17 mouse cellular contexts compared by ENCODE assay signal in the genomic region with DNA sequence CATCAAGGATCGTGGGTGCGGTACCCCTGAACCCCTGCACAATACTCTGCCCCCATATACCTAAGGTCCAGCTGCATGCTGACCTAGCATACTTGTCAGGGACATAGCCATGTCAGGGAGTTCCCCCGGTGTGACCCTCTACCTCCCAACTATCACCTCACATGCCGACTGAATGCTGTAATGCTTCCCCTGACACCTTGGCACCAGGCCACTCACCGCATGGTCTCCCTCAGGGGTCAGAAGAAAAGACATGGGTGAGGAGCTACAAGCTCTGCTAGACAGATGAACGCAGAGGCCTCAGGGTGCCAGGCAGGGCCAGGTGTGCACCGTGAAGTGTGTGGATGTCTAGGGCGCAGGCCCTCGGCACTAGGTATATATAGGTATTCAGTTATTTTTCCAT. TPM values are rescaled to one million over a fixed set of nuclear protein-coding genes. Genes with fewer than 3 reads are reported as not detected.
DNase-seq lines count a peak whose midpoint lies in the region; ATAC-seq lines count a peak whose summit lies in the region.
"Had no signal": no experiment of that assay in that cellular context is flagged by ENCODE, and none has a peak within 500 bp of the region (broad histone marks: within the 10 kb centered on the region; RNA-seq: fewer than 3 reads in every experiment).

No protein-coding gene starts in this region.

- intact Hi-C loops in left cerebral cortex, postnatal 10 days (cut with DNase I), result no loop called here

- H3K9me3 ChIP-seq in heart, embryonic 16.5 days (replicated peaks; ENCODE audit: control insufficient read depth, low read length), result 0 out of 2 replicates have a peak, but pooled peaks cover 2% of the 10 kb centered on the region
- no peaks in the 10 kb centered on the region for H3K9me3 ChIP-seq in kidney, embryonic 14.5 days (ENCODE audit: control insufficient read depth, low read length)
- H3K9me3 ChIP-seq: forebrain, embryonic 15.5 days; hindbrain, embryonic 10.5 days; limb, embryonic 12.5 days; lung, embryonic 15.5 days had no signal

- H3K27me3 ChIP-seq in heart, embryonic 16.5 days (ENCODE audit: control insufficient read depth, insufficient read depth, low read length), result no peaks in the 10 kb centered on the region
- H3K27me3 ChIP-seq in kidney, embryonic 14.5 days (ENCODE audit: control insufficient read depth, insufficient read depth, low read length), result no peaks in the 10 kb centered on the region
- H3K27me3 ChIP-seq: forebrain, embryonic 15.5 days; limb, embryonic 12.5 days; lung, embryonic 15.5 days had no signal

- H3K4me1 ChIP-seq in heart, embryonic 16.5 days (ENCODE audit: control insufficient read depth, insufficient read depth, low read length), result peaks cover 23% of the 10 kb centered on the region
- H3K4me1 ChIP-seq in kidney, embryonic 14.5 days (ENCODE audit: control insufficient read depth, insufficient read depth, low read length), result peaks cover 31% of the 10 kb centered on the region
- H3K4me1 ChIP-seq: forebrain, embryonic 15.5 days had no signal

- no peak overlapping the region for H3K9ac ChIP-seq in heart, embryonic 16.5 days (ENCODE audit: low read length)
- no peak overlapping the region for H3K9ac ChIP-seq in kidney, embryonic 14.5 days (ENCODE audit: low read depth, low read length)
- H3K9ac ChIP-seq: forebrain, embryonic 15.5 days; limb, embryonic 12.5 days; lung, embryonic 15.5 days had no signal

- no peaks in the 10 kb centered on the region for H3K36me3 ChIP-seq in heart, embryonic 16.5 days (ENCODE audit: control insufficient read depth, insufficient read depth)
- H3K36me3 ChIP-seq in kidney, embryonic 14.5 days (ENCODE audit: control insufficient read depth, insufficient read depth, low read length), result no peaks in the 10 kb centered on the region
- H3K36me3 ChIP-seq: forebrain, embryonic 15.5 days; limb, embryonic 12.5 days; lung, embryonic 15.5 days had no signal

- no peak overlapping the region for H3K27ac ChIP-seq in heart, embryonic 16.5 days (ENCODE audit: low read length)
- H3K27ac ChIP-seq in kidney, embryonic 14.5 days (ENCODE audit: low read depth, low read length), result peak overlapping the region; percentile 57; the same call in 1 of the 2 replicates
- H3K27ac ChIP-seq: forebrain, embryonic 15.5 days; hindbrain, postnatal 0 days; limb, embryonic 12.5 days; lung, embryonic 15.5 days had no signal

- H3K4me3 ChIP-seq in heart, embryonic 16.5 days (ENCODE audit: low read length), result no peak overlapping the region
- no peak overlapping the region for H3K4me3 ChIP-seq in kidney, embryonic 14.5 days (ENCODE audit: low read length)
- H3K4me3 ChIP-seq: forebrain, embryonic 15.5 days; hindbrain, embryonic 10.5 days; limb, embryonic 12.5 days; lung, embryonic 15.5 days had no signal

- H3K4me2 ChIP-seq in heart, embryonic 16.5 days (ENCODE audit: low read depth, low read length), result no peak overlapping the region
- H3K4me2 ChIP-seq in kidney, embryonic 14.5 days (replicated peaks; ENCODE audit: low read depth, low read length), result no peak overlapping the region
- H3K4me2 ChIP-seq: forebrain, embryonic 15.5 days; limb, embryonic 12.5 days; lung, embryonic 15.5 days; midbrain, embryonic 11.5 days had no signal

- peak; percentile 26; the same call in 1 of the 2 replicates for ATAC-seq in heart, embryonic 16.5 days (replicated peaks; ENCODE audit: extremely low read depth, insufficient read depth, low FRiP score)
- ATAC-seq in kidney, embryonic 14.5 days (ENCODE audit: low FRiP score, low TSS enrichment), result no peak
- ATAC-seq: forebrain, embryonic 15.5 days; hindbrain, postnatal 0 days had no signal

- no peak for DNase-seq in heart, adult 8-10 months (ENCODE audit: low spot score)
- peak; percentile 79 for DNase-seq in kidney, adult 11 months
- DNase-seq in kidney, postnatal 36 days, result peak; percentile 78 to 81
- DNase-seq in layer of hippocampus, postnatal 14 days (ENCODE audit: low spot score in 2 of 2), result no peak
- no peak for DNase-seq in spleen, adult 18-20 months
- DNase-seq in left cerebral cortex, postnatal 10 days (ENCODE audit: extremely low spot score in 1 of 2, low spot score in 2 of 2), result no peak
- DNase-seq: adrenal gland, postnatal 36 days; cerebellum, adult 11-12 months; cerebellum, postnatal 14 days had no signal

- WGBS in heart, embryonic 16.5 days, result 59% methylated on average over 9 of the region's 9 CpGs
- WGBS in kidney, embryonic 14.5 days, result 77% methylated on average over 9 of the region's 9 CpGs

RNA-seq across cellular contexts. Expression of a gene that starts 56.3 kb away (rescaled TPM):
- polyA plus RNA-seq in heart, embryonic 16.5 days (2015; fragmentation: Nextera tagmentation; extraction: Ambion mirVana), result 96.2 and 130 TPM in 2 replicates
- 1 to 10 TPM; 5.5 to 9.3 (median 7.7) TPM for total RNA-seq in heart, adult 8-10 months (2022)
- 78.6 and 140 TPM in 2 replicates for polyA plus RNA-seq in kidney, embryonic 14.5 days (2014; fragmentation: Nextera tagmentation; extraction: Ambion mirVana)
- total RNA-seq in layer of hippocampus, postnatal 14 days (2021), result 1 to 10 TPM; 7.3 to 9.8 TPM
- total RNA-seq in left cerebral cortex, postnatal 10 days (2021), result 10 to 100 TPM; 12.5 to 13.4 TPM

Comparison
In these comparisons a context has a peak if more than half of its experiments do, and no peak if none do; other contexts are left out.
1. DNase-seq: peak in kidney, adult 11 months (single experiment) and kidney, postnatal 36 days (2 of 2); none in heart, adult 8-10 months (single experiment), layer of hippocampus, postnatal 14 days (0 of 2), spleen, adult 18-20 months (0 of 2) and left cerebral cortex, postnatal 10 days (0 of 2).